Mouse (Mus musculus): Measurements from ENCODE around the gene Fbxo47. TPM values are rescaled to one million over a fixed set of nuclear protein-coding genes. Genes with fewer than 3 reads are reported as not detected.
"Not testable (repeated sequence)": the region's sequence is repeated elsewhere in the genome, so short reads cannot be mapped to it uniquely, and the experiment has no call there.

Gene Fbxo47
- polyA plus RNA-seq, 1 experiment from 2014 or later: 0.74 TPM

GRCm38 (mm10) chr11:97840135-97840490 is 43.8 kb downstream of the Fbxo47 start:
- no peak for ATAC-seq
- peak overlapping the region; percentile 76; the same call in 1 of the 2 replicates for H3K9ac ChIP-seq (replicated peaks)
- WGBS: 68% methylated on average over 2 of the region's 2 CpGs

GRCm38 (mm10) chr11:97839441-97840134 is 44.4 kb downstream of the Fbxo47 start:
- no peak overlapping the region for H3K4me2 ChIP-seq (replicated peaks)
- peaks cover 34% of the 10 kb centered on the region for H3K36me3 ChIP-seq
- 56% methylated on average over 11 of the region's 11 CpGs for WGBS
- H3K27ac ChIP-seq: peak overlapping the region; percentile 95
- no peak overlapping the region for H3K9ac ChIP-seq (replicated peaks)
- no peaks in the 10 kb centered on the region for H3K27me3 ChIP-seq
- ATAC-seq: no peak
- peaks cover 19% of the 10 kb centered on the region for H3K4me1 ChIP-seq (replicated peaks)
- H3K4me3 ChIP-seq (replicated peaks): no peak overlapping the region
- H3K9me3 ChIP-seq: no peaks in the 10 kb centered on the region

More at GRCm38 (mm10) chr11:97840135-97840490, 43.8 kb downstream of the Fbxo47 start:
- peaks cover 29% of the 10 kb centered on the region for H3K36me3 ChIP-seq
- peak overlapping the region; percentile 63 for H3K4me3 ChIP-seq (replicated peaks)
- H3K9me3 ChIP-seq: no peaks in the 10 kb centered on the region
- H3K4me2 ChIP-seq (replicated peaks): peak overlapping the region; percentile 63
- peak overlapping the region; percentile 95 for H3K27ac ChIP-seq
- no peaks in the 10 kb centered on the region for H3K27me3 ChIP-seq
- H3K4me1 ChIP-seq (replicated peaks): peaks cover 19% of the 10 kb centered on the region

- peaks cover 41% of the 10 kb centered on the region for H3K36me3 ChIP-seq
- no peak overlapping the region for H3K27ac ChIP-seq
- H3K9ac ChIP-seq (replicated peaks): no peak overlapping the region
- no peak overlapping the region for H3K4me3 ChIP-seq (replicated peaks)
- H3K27me3 ChIP-seq: no peaks in the 10 kb centered on the region
- 43% methylated on average over 10 of the region's 10 CpGs for WGBS
- no peaks in the 10 kb centered on the region for H3K9me3 ChIP-seq
- H3K4me2 ChIP-seq (replicated peaks): no peak overlapping the region
- no peak for ATAC-seq
- peaks cover 19% of the 10 kb centered on the region for H3K4me1 ChIP-seq (replicated peaks)
Observed at GRCm38 (mm10) chr11:97838779-97839440, 45.0 kb downstream of the Fbxo47 start.

GRCm38 (mm10) chr11:97837641-97838149 is 46.3 kb downstream of the Fbxo47 start:
- Histone ChIP-seq H3K36me3 (peaks cover 48% of the 10 kb centered on the region), H3K9ac (replicated peaks) (no peak overlapping the region), H3K4me3 (replicated peaks) (no peak overlapping the region), H3K27ac (no peak overlapping the region), H3K4me1 (replicated peaks) (peaks cover 19% of the 10 kb centered on the region), H3K4me2 (replicated peaks) (no peak overlapping the region), H3K9me3 (no peaks in the 10 kb centered on the region), H3K27me3 (no peaks in the 10 kb centered on the region)
- 83% methylated on average over 7 of the region's 7 CpGs for WGBS
- ATAC-seq: no peak

- not testable (repeated sequence) for ATAC-seq; H3K4me3 ChIP-seq (replicated peaks); H3K9me3 ChIP-seq; H3K27me3 ChIP-seq; H3K9ac ChIP-seq (replicated peaks); H3K4me2 ChIP-seq (replicated peaks); H3K27ac ChIP-seq
- H3K36me3 ChIP-seq: peaks cover 54% of the 10 kb centered on the region
- peaks cover 13% of the 10 kb centered on the region for H3K4me1 ChIP-seq (replicated peaks)
- WGBS: 77% methylated on average over 8 of the region's 9 CpGs
Observed at GRCm38 (mm10) chr11:97837051-97837450, 46.9 kb downstream of the Fbxo47 start.

GRCm38 (mm10) chr11:97836541-97836940 is 47.4 kb downstream of the Fbxo47 start:
- Histone ChIP-seq H3K27me3 (no peaks in the 10 kb centered on the region), H3K4me2 (replicated peaks) (no peak overlapping the region), H3K9me3 (no peaks in the 10 kb centered on the region), H3K4me3 (replicated peaks) (no peak overlapping the region), H3K4me1 (replicated peaks) (peaks cover 8% of the 10 kb centered on the region), H3K9ac (replicated peaks) (no peak overlapping the region), H3K36me3 (peaks cover 59% of the 10 kb centered on the region), H3K27ac (no peak overlapping the region)
- no peak for ATAC-seq
- 58% methylated on average over 8 of the region's 8 CpGs for WGBS

GRCm38 (mm10) chr11:97833352-97833751 is 50.6 kb downstream of the Fbxo47 start:
- no peak for ATAC-seq

GRCm38 (mm10) chr11:97832001-97832400 is 52.0 kb downstream of the Fbxo47 start:
- Histone ChIP-seq H3K9me3 (no peaks in the 10 kb centered on the region), H3K36me3 (peaks cover 77% of the 10 kb centered on the region), H3K4me2 (replicated peaks) (no peak overlapping the region), H3K4me1 (replicated peaks) (no peaks in the 10 kb centered on the region), H3K27ac (no peak overlapping the region), H3K27me3 (no peaks in the 10 kb centered on the region), H3K9ac (replicated peaks) (no peak overlapping the region), H3K4me3 (replicated peaks) (no peak overlapping the region)
- WGBS: 88% methylated on average over 11 of the region's 11 CpGs
- no peak for ATAC-seq

More at GRCm38 (mm10) chr11:97833352-97833751, 50.6 kb downstream of the Fbxo47 start:
- no peak overlapping the region for H3K9ac ChIP-seq (replicated peaks)
- H3K9me3 ChIP-seq: no peaks in the 10 kb centered on the region
- H3K4me3 ChIP-seq (replicated peaks): no peak overlapping the region
- no peak overlapping the region for H3K4me2 ChIP-seq (replicated peaks)
- H3K27ac ChIP-seq: no peak overlapping the region
- no peaks in the 10 kb centered on the region for H3K4me1 ChIP-seq (replicated peaks)
- 80% methylated on average over 15 of the region's 15 CpGs for WGBS
- H3K27me3 ChIP-seq: no peaks in the 10 kb centered on the region
- H3K36me3 ChIP-seq: peaks cover 74% of the 10 kb centered on the region

- Histone ChIP-seq H3K27me3 (no peaks in the 10 kb centered on the region), H3K27ac (no peak overlapping the region), H3K4me3 (replicated peaks) (no peak overlapping the region), H3K9ac (replicated peaks) (no peak overlapping the region), H3K4me2 (replicated peaks) (no peak overlapping the region), H3K4me1 (replicated peaks) (no peaks in the 10 kb centered on the region), H3K36me3 (peaks cover 77% of the 10 kb centered on the region), H3K9me3 (no peaks in the 10 kb centered on the region)
- no peak for ATAC-seq
- WGBS: 82% methylated on average over 6 of the region's 6 CpGs
Observed at GRCm38 (mm10) chr11:97830501-97830900, 53.5 kb downstream of the Fbxo47 start.

GRCm38 (mm10) chr11:97829913-97830476 is 54.0 kb downstream of the Fbxo47 start:
- Histone ChIP-seq H3K9me3 (no peaks in the 10 kb centered on the region), H3K27ac (no peak overlapping the region), H3K36me3 (peaks cover 77% of the 10 kb centered on the region), H3K9ac (replicated peaks) (no peak overlapping the region), H3K27me3 (no peaks in the 10 kb centered on the region), H3K4me3 (replicated peaks) (no peak overlapping the region), H3K4me1 (replicated peaks) (0 out of 2 replicates have a peak, but pooled peaks cover under 1% of the 10 kb centered on the region), H3K4me2 (replicated peaks) (no peak overlapping the region)
- 82% methylated on average over 12 of the region's 12 CpGs for WGBS
- no peak for ATAC-seq

GRCm38 (mm10) chr11:97829365-97829764 is 54.6 kb downstream of the Fbxo47 start:
- Histone ChIP-seq H3K27ac (no peak overlapping the region), H3K4me3 (replicated peaks) (no peak overlapping the region), H3K9ac (replicated peaks) (no peak overlapping the region), H3K4me2 (replicated peaks) (no peak overlapping the region), H3K27me3 (no peaks in the 10 kb centered on the region), H3K36me3 (peaks cover 77% of the 10 kb centered on the region), H3K9me3 (no peaks in the 10 kb centered on the region), H3K4me1 (replicated peaks) (0 out of 2 replicates have a peak, but pooled peaks cover 5% of the 10 kb centered on the region)
- ATAC-seq: no peak
- 95% methylated on average over 7 of the region's 7 CpGs for WGBS

GRCm38 (mm10) chr11:97827654-97828053 is 56.3 kb downstream of the Fbxo47 start:
- Histone ChIP-seq H3K4me2 (replicated peaks) (no peak overlapping the region), H3K9ac (replicated peaks) (no peak overlapping the region), H3K4me1 (replicated peaks) (0 out of 2 replicates have a peak, but pooled peaks cover 10% of the 10 kb centered on the region), H3K9me3 (no peaks in the 10 kb centered on the region), H3K4me3 (replicated peaks) (no peak overlapping the region), H3K27ac (no peak overlapping the region), H3K36me3 (peaks cover 78% of the 10 kb centered on the region), H3K27me3 (no peaks in the 10 kb centered on the region)
- 92% methylated on average over 6 of the region's 6 CpGs for WGBS
- ATAC-seq: no peak
